Mouse (Mus musculus) liver, postnatal 0 days (tissue): ENCODE results near the gene Cmpk2.

ENCODE experiments used
- CTCF ChIP-seq: sonication (generic); IDR thresholded peaks from 2 replicates; pipeline ENCODE4 v1.5.1; 2016; ENCODE audit warnings: antibody characterized with exemption, low read depth
- EP300 ChIP-seq: IDR thresholded peaks from 2 replicates; pipeline ENCODE4 v1.6.1; 2016; ENCODE audit warnings: antibody characterized with exemption, low read depth, mild to moderate bottlenecking

DNA sequence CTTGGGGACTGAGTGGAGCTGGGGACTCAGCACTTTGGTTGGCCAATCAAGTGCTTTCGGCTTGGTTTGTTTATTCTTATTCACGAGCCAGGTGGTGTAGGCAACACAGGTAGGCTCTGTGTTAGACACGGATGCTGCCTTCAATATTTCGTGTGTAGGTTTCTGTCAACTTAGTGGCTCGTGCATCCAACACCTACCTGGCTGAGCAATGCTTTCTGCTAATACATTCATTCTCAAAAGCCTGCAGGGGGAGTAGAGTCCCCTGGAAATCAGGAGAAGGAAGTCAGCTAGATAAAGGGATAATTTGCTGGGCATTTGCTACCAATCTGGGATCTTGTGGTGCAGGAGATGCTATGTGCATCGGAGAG, 1.0 kb downstream of the Cmpk2 start:
- TF ChIP-seq EP300 (no peak), CTCF (peak; percentile 33; the same call in 1 of the 2 replicates)
